In genomic region chr13:77385448-77385970, GRCm38 (mm10) we compare ENCODE assay signal across 11 mouse cellular contexts.
"Had no signal": no experiment of that assay in that cellular context is flagged by ENCODE, and none has a peak within 500 bp of the region (broad histone marks: within the 10 kb centered on the region; RNA-seq: fewer than 3 reads in every experiment).

No protein-coding gene starts in this region.

- DNase-seq: kidney, postnatal 14 days; left cerebral cortex, postnatal 4 days; lung, adult 18-20 months; right cerebral cortex, postnatal 14 days; thymus, adult 2 months; thymus, postnatal 25 days had no signal

- H3K4me3 ChIP-seq: kidney, embryonic 15.5 days; limb, embryonic 13.5 days; neural tube, embryonic 13.5 days; stomach, embryonic 15.5 days had no signal

- H3K4me1 ChIP-seq: kidney, embryonic 15.5 days; limb, embryonic 13.5 days; neural tube, embryonic 13.5 days; stomach, embryonic 15.5 days had no signal

- H3K4me2 ChIP-seq: kidney, embryonic 15.5 days; limb, embryonic 13.5 days; neural tube, embryonic 13.5 days; stomach, embryonic 15.5 days had no signal

- H3K27me3 ChIP-seq: kidney, embryonic 15.5 days; limb, embryonic 13.5 days; neural tube, embryonic 13.5 days; stomach, embryonic 15.5 days had no signal

- H3K9me3 ChIP-seq: kidney, embryonic 15.5 days; limb, embryonic 13.5 days; neural tube, embryonic 13.5 days; stomach, embryonic 15.5 days had no signal

- H3K27ac ChIP-seq: kidney, embryonic 15.5 days; limb, embryonic 13.5 days; liver, embryonic 14.5 days; neural tube, embryonic 13.5 days; stomach, embryonic 15.5 days had no signal

- H3K9ac ChIP-seq: kidney, embryonic 15.5 days; limb, embryonic 13.5 days; liver, embryonic 14.5 days; neural tube, embryonic 13.5 days; stomach, embryonic 15.5 days had no signal

- H3K36me3 ChIP-seq: kidney, embryonic 15.5 days; limb, embryonic 13.5 days; neural tube, embryonic 13.5 days; stomach, embryonic 15.5 days had no signal
